Mouse (Mus musculus): ENCODE results near the gene Chtf18.
A peak's percentile ranks its signal among the peaks of the same experiment; 100 is the strongest.

DNA sequence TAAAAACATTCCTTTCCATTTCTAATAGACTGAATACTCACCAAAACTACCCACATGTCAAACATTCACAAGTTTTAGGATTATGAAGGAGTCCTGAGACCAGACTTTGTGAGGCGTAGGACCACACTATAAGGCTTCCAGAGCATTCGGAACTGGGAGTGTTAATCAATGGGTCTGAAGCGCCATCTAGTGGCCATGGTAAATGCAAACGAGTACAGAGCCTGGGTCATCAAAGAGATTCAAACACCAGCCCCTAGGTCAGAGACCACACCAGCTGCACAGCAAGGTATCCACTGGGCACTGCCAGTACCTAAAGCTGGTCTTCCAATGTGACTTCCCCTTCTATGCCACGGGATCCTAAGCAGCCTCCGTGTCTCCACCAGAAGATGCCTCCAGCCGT is 28.8 kb downstream of the Chtf18 start:
- TF ChIP-seq CTCF (IDR thresholded peaks at IDR 0.05; ENCODE audit: low read depth, low read length) (peak; percentile 53), EP300 (IDR thresholded peaks at IDR 0.05; ENCODE audit: insufficient read depth, low read depth, low read length) (no peak), POLR2A (IDR thresholded peaks at IDR 0.05; ENCODE audit: insufficient read depth, low read length) (no peak)

Measured in ES-Bruce4 (cell line).